Mouse (Mus musculus) ES-E14 (cell line): ENCODE results near the gene Fgf5. TPM values are rescaled to one million over a fixed set of nuclear protein-coding genes. Genes with fewer than 3 reads are reported as not detected.

Experiments
- DNase-seq: peaks from one replicate; pipeline ENCODE4 v3.0.0-alpha.2; 2013; ENCODE audit warnings: low read depth, low spot score
- H3K27ac ChIP-seq: 2 replicates; pipeline ENCODE4 v1.5.1; 2012; ENCODE audit warnings: low read depth, mild to moderate bottlenecking, low read length, moderate library complexity, mixed read lengths; ENCODE audit not compliant: poor library complexity, insufficient read depth, severe bottlenecking
- H3K36me3 ChIP-seq: 2 replicates; pipeline ENCODE4 v1.6.1; 2012; ENCODE audit warnings: mild to moderate bottlenecking, low read length, moderate library complexity, mixed read lengths; ENCODE audit not compliant: control insufficient read depth, poor library complexity, insufficient read depth, severe bottlenecking
- H3K4me1 ChIP-seq, 2 experiments: fragments of 150-350 bp in 1 of 2; sonication (generic) in 1 of 2; 2 replicates each; pipeline ENCODE4 v1.6.1; 2012; ENCODE audit warnings: low read length in 2 of 2, mild to moderate bottlenecking in 1 of 2, mixed read lengths in 1 of 2; ENCODE audit not compliant: control insufficient read depth in 2 of 2, insufficient read depth in 2 of 2, poor library complexity in 1 of 2
- H3K4me3 ChIP-seq, 2 experiments: fragments of 150-350 bp in 1 of 2; sonication (generic) in 1 of 2; 2 replicates each; pipeline ENCODE4 v1.5.1; 2012; ENCODE audit warnings: low read length in 2 of 2, low read depth in 1 of 2, mild to moderate bottlenecking in 1 of 2, mixed read lengths in 1 of 2; ENCODE audit not compliant: insufficient read depth in 1 of 2, poor library complexity in 1 of 2, severe bottlenecking in 1 of 2
- H3K9ac ChIP-seq: 2 replicates; pipeline ENCODE4 v1.6.1; 2012; ENCODE audit warnings: low read depth, mild to moderate bottlenecking, low read length, mixed read lengths; ENCODE audit not compliant: poor library complexity, insufficient read depth, severe bottlenecking
- H3K9me3 ChIP-seq: fragments of 150-350 bp; sonication (generic); 2 replicates; pipeline ENCODE4 v1.6.1; 2012; ENCODE audit warnings: low read depth, mild to moderate bottlenecking, low read length; ENCODE audit not compliant: control insufficient read depth, insufficient read depth
- CHD2 ChIP-seq: IDR thresholded peaks from 2 replicates; pipeline ENCODE4 v1.6.1; 2014; ENCODE audit warnings: mild to moderate bottlenecking, low read depth, low read length, inconsistent platforms
- HCFC1 ChIP-seq: IDR thresholded peaks from 2 replicates; pipeline ENCODE4 v1.6.1; 2012; ENCODE audit warnings: low read length, inconsistent platforms, borderline replicate concordance; ENCODE audit not compliant: insufficient read depth
- MAFK ChIP-seq: IDR thresholded peaks from 2 replicates; pipeline ENCODE4 v1.6.1; 2014; ENCODE audit warnings: mild to moderate bottlenecking, low read depth, low read length, inconsistent platforms; ENCODE audit not compliant: insufficient read depth
- ZC3H11A ChIP-seq: IDR thresholded peaks from 2 replicates; pipeline ENCODE4 v1.6.1; 2012; ENCODE audit warnings: low read depth, mild to moderate bottlenecking, inconsistent platforms, low read length, borderline replicate concordance
- ZNF384 ChIP-seq: IDR thresholded peaks from 2 replicates; pipeline ENCODE4 v1.6.1; 2012; ENCODE audit warnings: low read depth, low read length, inconsistent platforms
- in situ Hi-C, 2 experiments: fragments of 600-800 bp; cut with MboI; formaldehyde crosslinking; loops; one replicate each; pipeline ENCODE4 v1.15.1; 2025; ENCODE audit warnings: low sequenced_read_pairs in 2 of 2, inconsistent platforms in 1 of 2; ENCODE audit not compliant: unreplicated experiment in 2 of 2
- total RNA-seq: library from RNA; depleted of rRNA; stranded (reverse); fragments of 300-350 nt; gene quantifications from 2 replicates; pipeline ENCODE4 v1.2.3, GENCODE M21; 2012; rRNA removed

Gene Fgf5
- total RNA-seq, 1 experiment: 1.1 TPM

DNA sequence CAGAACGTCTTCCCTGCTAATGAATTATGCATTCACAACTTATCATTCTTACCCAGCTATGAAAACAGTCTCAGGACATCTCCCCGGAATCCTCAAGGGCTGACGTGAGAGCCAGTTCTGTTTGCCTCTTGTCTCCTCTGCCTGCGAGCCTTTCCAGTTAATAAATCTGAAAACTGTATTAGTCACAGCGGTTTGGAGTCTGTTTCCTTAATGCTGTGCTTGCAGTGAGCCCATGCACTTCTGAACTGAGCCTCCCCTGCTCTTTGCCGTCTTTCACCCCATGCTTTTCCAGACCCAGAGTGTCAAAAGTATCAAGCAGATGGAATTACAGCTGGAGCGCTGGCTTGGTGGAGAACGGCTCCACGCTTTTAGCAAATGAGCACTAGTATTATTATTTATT is 52.5 kb downstream of the Fgf5 start:
- Histone ChIP-seq H3K36me3 (no peaks in the 10 kb centered on the region), H3K9me3 (no peaks in the 10 kb centered on the region), H3K4me1 (peaks cover 2% of the 10 kb centered on the region in 2 experiments; a peak in 1 of 4 replicates), H3K4me3 (no peak overlapping the region), H3K9ac (no peak overlapping the region), H3K27ac (no peak overlapping the region)
- in situ Hi-C loops: no loop called here
- DNase-seq: no peak
- no peak for TF ChIP-seq ZC3H11A
- no peak for TF ChIP-seq CHD2
- no peak for TF ChIP-seq ZNF384
- no peak for TF ChIP-seq HCFC1
- no peak for TF ChIP-seq MAFK

DNA sequence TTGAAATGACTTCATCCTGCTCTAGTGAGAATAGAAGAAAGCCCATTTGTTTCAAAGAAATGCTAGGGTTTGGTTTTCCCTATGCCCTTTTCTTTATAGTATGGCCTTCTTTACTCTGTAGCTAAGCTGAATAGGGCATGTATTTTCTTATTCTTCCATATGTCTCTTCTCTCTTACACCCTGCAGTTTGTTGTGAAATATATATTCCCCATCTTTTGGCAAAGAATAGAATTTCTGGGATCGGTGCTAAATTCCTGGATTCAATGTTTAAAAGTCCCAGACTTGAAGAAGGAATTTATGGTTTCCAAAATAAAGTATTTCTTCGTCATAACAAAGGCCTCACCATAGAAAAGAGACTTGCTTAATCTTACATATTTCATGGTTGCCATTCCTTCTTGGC is 72.6 kb downstream of the Fgf5 start:
- no peak overlapping the region for H3K27ac ChIP-seq
- peaks cover 0 to 4% of the 10 kb centered on the region in 2 experiments; a peak in 1 of 4 replicates for H3K4me1 ChIP-seq
- DNase-seq: no peak
- H3K9ac ChIP-seq: no peak overlapping the region
- no peak overlapping the region for H3K4me3 ChIP-seq
- in situ Hi-C loops: no loop called here
- no peak for TF ChIP-seq ZC3H11A
- TF ChIP-seq CHD2: no peak
- TF ChIP-seq HCFC1: no peak
- no peak for TF ChIP-seq MAFK
- TF ChIP-seq ZNF384: no peak
- no peaks in the 10 kb centered on the region for H3K9me3 ChIP-seq
- no peaks in the 10 kb centered on the region for H3K36me3 ChIP-seq

Other genes with a start within 250 kb of the Fgf5 start
- gene Antxr2, start 223.1 kb upstream of the Fgf5 start, total RNA-seq: 1.3 and 4.8 TPM in 2 replicates
- 0.05 and 0.09 TPM in 2 replicates for gene Prdm8, start 87.0 kb upstream of the Fgf5 start, total RNA-seq
- 0.26 TPM in 1 of 2 replicates, not detected in the other for gene Cfap299, start 75.1 kb downstream of the Fgf5 start, total RNA-seq